Mouse (Mus musculus): ENCODE results near the gene Exoc3l4. TPM values are rescaled to one million over a fixed set of nuclear protein-coding genes. Genes with fewer than 3 reads are reported as not detected.

Exoc3l4 gene
- polyA plus RNA-seq, 1 experiment from 2014 or later = 8.0 TPM

DNA sequence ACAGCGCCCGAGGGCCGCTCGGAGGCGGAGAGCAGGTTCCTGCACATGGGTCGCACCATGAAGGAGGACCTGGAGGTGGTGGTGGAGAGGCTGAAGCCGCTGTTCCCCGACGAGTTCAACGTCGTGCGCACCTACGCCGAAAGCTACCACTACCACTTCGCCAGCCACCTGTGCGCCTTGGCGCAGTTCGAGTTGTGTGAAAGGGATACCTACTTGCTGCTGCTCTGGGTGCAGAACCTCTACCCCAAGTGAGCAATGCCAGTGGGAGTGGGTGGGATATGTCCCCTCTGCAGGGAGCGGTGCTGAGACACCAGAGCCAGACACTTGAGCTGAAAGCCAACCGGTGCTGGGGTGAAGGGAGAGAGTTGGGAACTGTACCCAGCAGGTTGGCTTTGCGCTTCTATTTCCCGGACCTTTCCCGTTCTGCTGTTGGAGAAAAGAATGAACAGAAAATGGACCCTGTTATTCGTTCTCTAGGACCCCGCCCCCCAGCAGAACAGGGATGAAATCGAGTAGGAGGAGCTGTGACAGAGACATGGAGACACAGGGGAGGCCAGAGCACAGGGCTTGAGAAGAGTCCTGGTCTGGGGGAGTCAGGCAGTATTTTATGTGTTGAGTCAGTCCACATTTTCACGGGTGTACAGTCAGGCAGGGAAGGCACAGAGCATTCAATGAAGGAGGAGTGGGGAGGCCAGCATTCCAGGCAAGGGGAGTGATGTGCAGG lies 29.2 kb downstream of the Exoc3l4 start:
- no peak overlapping the region for H3K27ac ChIP-seq
- peak overlapping the region; percentile 35 for H3K4me3 ChIP-seq
- no peaks in the 10 kb centered on the region for H3K36me3 ChIP-seq
- H3K4me1 ChIP-seq (replicated peaks) = peaks cover 69% of the 10 kb centered on the region
- 23% methylated on average over 27 of the region's 27 CpGs for WGBS
- H3K9ac ChIP-seq = 0 out of 2 replicates have a peak overlapping the region, but pooled peaks have one; percentile 15
- ATAC-seq (replicated peaks; ENCODE audit: insufficient number of reproducible peaks, insufficient read depth, low FRiP score, low read depth) = no peak
- peak overlapping the region; percentile 56 for H3K4me2 ChIP-seq
- H3K27me3 ChIP-seq = peaks cover 98% of the 10 kb centered on the region
- H3K9me3 ChIP-seq (replicated peaks) = no peaks in the 10 kb centered on the region

DNA sequence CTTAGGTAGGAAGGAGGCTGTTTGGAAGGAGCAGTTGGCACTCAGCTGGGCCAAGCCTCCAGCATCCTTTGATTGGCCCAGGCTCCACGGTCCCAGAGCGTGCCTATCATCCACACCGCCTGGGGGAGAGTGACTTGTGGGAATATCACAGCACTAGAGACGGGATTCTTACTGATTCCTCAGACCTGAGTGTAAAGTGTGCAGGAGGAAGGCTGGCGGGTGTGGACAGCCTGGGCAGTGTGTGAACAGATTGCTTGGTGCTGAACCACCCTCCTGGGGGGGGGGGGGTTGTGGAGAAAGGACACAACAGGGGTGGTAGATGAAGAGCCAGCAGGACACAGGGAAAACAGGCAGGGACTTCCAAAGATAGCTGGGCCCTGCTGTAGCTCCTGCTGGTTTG lies 29.9 kb downstream of the Exoc3l4 start:
- H3K4me2 ChIP-seq = no peak overlapping the region
- H3K9me3 ChIP-seq (replicated peaks) = no peaks in the 10 kb centered on the region
- H3K4me1 ChIP-seq (replicated peaks) = peaks cover 69% of the 10 kb centered on the region
- no peaks in the 10 kb centered on the region for H3K36me3 ChIP-seq
- ATAC-seq (replicated peaks; ENCODE audit: insufficient number of reproducible peaks, insufficient read depth, low FRiP score, low read depth) = no peak
- H3K27ac ChIP-seq = no peak overlapping the region
- H3K4me3 ChIP-seq = no peak overlapping the region
- 44% methylated on average over 5 of the region's 5 CpGs for WGBS
- H3K27me3 ChIP-seq = peaks cover 98% of the 10 kb centered on the region
- H3K9ac ChIP-seq = no peak overlapping the region

DNA sequence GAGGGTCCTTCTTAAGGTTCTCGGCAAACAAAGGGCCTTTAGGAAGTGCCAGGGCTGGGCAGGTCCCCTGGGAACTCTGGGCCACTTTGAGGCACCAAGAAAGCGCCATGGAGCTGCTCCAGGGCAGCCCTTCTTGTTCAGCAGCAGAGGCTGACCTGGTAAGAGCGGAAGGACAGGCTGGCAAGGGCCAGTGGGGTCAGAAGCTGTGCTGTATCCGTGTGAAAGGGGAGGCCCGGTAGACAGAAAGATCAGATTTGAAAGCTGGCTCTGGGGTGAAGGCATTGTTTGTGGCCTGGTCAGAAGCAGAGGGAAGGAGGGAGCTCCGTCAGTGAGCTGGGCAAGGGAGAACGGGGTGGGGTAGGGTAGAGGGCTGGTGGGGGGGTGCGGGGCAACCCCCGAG lies 30.5 kb downstream of the Exoc3l4 start:
- no peak overlapping the region for H3K9ac ChIP-seq
- H3K27me3 ChIP-seq = peaks cover 98% of the 10 kb centered on the region
- WGBS = 39% methylated on average over 9 of the region's 9 CpGs
- no peaks in the 10 kb centered on the region for H3K36me3 ChIP-seq
- H3K9me3 ChIP-seq (replicated peaks) = no peaks in the 10 kb centered on the region
- H3K4me3 ChIP-seq = no peak overlapping the region
- no peak overlapping the region for H3K4me2 ChIP-seq
- H3K4me1 ChIP-seq (replicated peaks) = peaks cover 63% of the 10 kb centered on the region
- no peak overlapping the region for H3K27ac ChIP-seq
- no peak for ATAC-seq (replicated peaks; ENCODE audit: insufficient number of reproducible peaks, insufficient read depth, low FRiP score, low read depth)

GRCm38 (mm10) chr12:111447898-111448760 lies 31.3 kb downstream of the Exoc3l4 start:
- Histone ChIP-seq H3K9ac (no peak overlapping the region), H3K36me3 (no peaks in the 10 kb centered on the region), H3K4me3 (no peak overlapping the region), H3K4me1 (replicated peaks) (peaks cover 55% of the 10 kb centered on the region), H3K27me3 (peaks cover 98% of the 10 kb centered on the region), H3K27ac (no peak overlapping the region), H3K4me2 (no peak overlapping the region), H3K9me3 (replicated peaks) (no peaks in the 10 kb centered on the region)
- ATAC-seq (replicated peaks; ENCODE audit: insufficient number of reproducible peaks, insufficient read depth, low FRiP score, low read depth) = no peak
- WGBS = 42% methylated on average over 22 of the region's 22 CpGs

GRCm38 (mm10) chr12:111448931-111449705 lies 32.3 kb downstream of the Exoc3l4 start:
- Histone ChIP-seq H3K36me3 (no peaks in the 10 kb centered on the region), H3K4me2 (no peak overlapping the region), H3K27me3 (peaks cover 97% of the 10 kb centered on the region), H3K4me3 (no peak overlapping the region), H3K4me1 (replicated peaks) (peaks cover 56% of the 10 kb centered on the region), H3K9me3 (replicated peaks) (no peaks in the 10 kb centered on the region), H3K27ac (0 out of 2 replicates have a peak overlapping the region, but pooled peaks have one; percentile 19), H3K9ac (no peak overlapping the region)
- ATAC-seq (replicated peaks; ENCODE audit: insufficient number of reproducible peaks, insufficient read depth, low FRiP score, low read depth) = no peak
- WGBS = 29% methylated on average over 13 of the region's 14 CpGs

- WGBS = 32% methylated on average over 6 of the region's 6 CpGs
- no peak overlapping the region for H3K4me3 ChIP-seq
- no peaks in the 10 kb centered on the region for H3K9me3 ChIP-seq (replicated peaks)
- no peak overlapping the region; the same call in 1 of the 2 replicates for H3K9ac ChIP-seq
- H3K4me1 ChIP-seq (replicated peaks) = peaks cover 63% of the 10 kb centered on the region
- no peak overlapping the region for H3K4me2 ChIP-seq
- no peak for ATAC-seq (replicated peaks; ENCODE audit: insufficient number of reproducible peaks, insufficient read depth, low FRiP score, low read depth)
- no peaks in the 10 kb centered on the region for H3K36me3 ChIP-seq
- H3K27ac ChIP-seq = 0 out of 2 replicates have a peak overlapping the region, but pooled peaks have one; percentile 19
- H3K27me3 ChIP-seq = peaks cover 90% of the 10 kb centered on the region
Observed at GRCm38 (mm10) chr12:111450359-111450758, 33.5 kb downstream of the Exoc3l4 start.

DNA sequence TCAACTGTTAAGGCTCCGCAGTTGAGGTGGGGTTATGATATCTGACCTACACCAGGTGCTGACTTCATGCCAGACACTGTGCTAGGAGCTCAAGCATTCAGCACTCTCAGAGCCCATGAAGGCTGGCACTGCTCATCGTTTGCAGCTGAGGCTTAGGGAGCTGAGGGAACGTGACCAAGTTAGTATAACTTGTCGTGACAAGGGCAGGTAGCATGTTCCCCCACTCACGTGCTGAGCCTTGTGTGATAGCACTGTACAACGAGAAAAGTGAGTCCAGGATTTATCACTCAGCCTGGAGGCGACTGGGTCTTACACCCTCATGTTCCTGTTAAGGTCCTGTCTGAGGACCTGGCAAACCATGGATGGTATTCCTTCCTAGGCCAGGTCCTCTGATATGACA lies 34.7 kb downstream of the Exoc3l4 start:
- Histone ChIP-seq H3K27me3 (peaks cover 90% of the 10 kb centered on the region), H3K4me1 (replicated peaks) (peaks cover 63% of the 10 kb centered on the region), H3K4me3 (no peak overlapping the region), H3K9ac (no peak overlapping the region), H3K4me2 (no peak overlapping the region), H3K9me3 (replicated peaks) (no peaks in the 10 kb centered on the region), H3K36me3 (no peaks in the 10 kb centered on the region), H3K27ac (no peak overlapping the region)
- 72% methylated on average over 7 of the region's 7 CpGs for WGBS
- no peak for ATAC-seq (replicated peaks; ENCODE audit: insufficient number of reproducible peaks, insufficient read depth, low FRiP score, low read depth)

DNA sequence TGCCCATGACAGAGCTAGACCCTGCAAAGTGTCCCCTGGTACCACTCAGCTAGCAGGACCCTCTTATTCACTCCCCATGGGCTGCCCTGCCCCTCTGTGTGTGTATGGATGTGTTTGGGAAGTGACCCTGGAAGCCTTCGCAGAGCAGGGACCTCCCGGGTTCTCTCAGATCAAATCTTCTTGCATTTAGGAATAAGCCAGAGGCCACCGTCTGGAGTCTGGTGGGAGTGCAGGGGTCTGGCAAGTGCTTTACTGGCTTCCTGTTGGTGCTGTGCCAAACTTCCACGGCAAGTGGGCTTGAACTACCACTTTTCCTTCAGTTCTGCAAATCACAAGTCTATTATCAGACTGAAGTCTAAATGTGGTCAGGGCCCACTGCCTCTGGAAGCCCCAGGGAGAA lies 37.2 kb downstream of the Exoc3l4 start:
- H3K9ac ChIP-seq = no peak overlapping the region
- H3K27ac ChIP-seq = no peak overlapping the region
- H3K36me3 ChIP-seq = no peaks in the 10 kb centered on the region
- H3K4me2 ChIP-seq = no peak overlapping the region
- H3K4me3 ChIP-seq = no peak overlapping the region
- peaks cover 43% of the 10 kb centered on the region for H3K4me1 ChIP-seq (replicated peaks)
- peaks cover 86% of the 10 kb centered on the region for H3K27me3 ChIP-seq
- 15% methylated on average over 4 of the region's 4 CpGs for WGBS
- no peaks in the 10 kb centered on the region for H3K9me3 ChIP-seq (replicated peaks)
- ATAC-seq (replicated peaks; ENCODE audit: insufficient number of reproducible peaks, insufficient read depth, low FRiP score, low read depth) = no peak

GRCm38 (mm10) chr12:111454543-111455280 lies 37.9 kb downstream of the Exoc3l4 start:
- Histone ChIP-seq H3K27me3 (peaks cover 81% of the 10 kb centered on the region), H3K9ac (no peak overlapping the region), H3K27ac (no peak overlapping the region), H3K4me2 (no peak overlapping the region), H3K4me3 (no peak overlapping the region), H3K4me1 (replicated peaks) (peaks cover 37% of the 10 kb centered on the region), H3K9me3 (replicated peaks) (no peaks in the 10 kb centered on the region), H3K36me3 (no peaks in the 10 kb centered on the region)
- 52% methylated on average over 10 of the region's 10 CpGs for WGBS
- ATAC-seq (replicated peaks; ENCODE audit: insufficient number of reproducible peaks, insufficient read depth, low FRiP score, low read depth) = no peak

GRCm38 (mm10) chr12:111455311-111455846 lies 38.6 kb downstream of the Exoc3l4 start:
- Histone ChIP-seq H3K36me3 (no peaks in the 10 kb centered on the region), H3K9ac (no peak overlapping the region; the same call in 1 of the 2 replicates), H3K9me3 (replicated peaks) (no peaks in the 10 kb centered on the region), H3K4me2 (no peak overlapping the region), H3K27ac (no peak overlapping the region), H3K4me3 (no peak overlapping the region), H3K27me3 (peaks cover 75% of the 10 kb centered on the region), H3K4me1 (replicated peaks) (peaks cover 30% of the 10 kb centered on the region)
- 46% methylated on average over 12 of the region's 12 CpGs for WGBS
- ATAC-seq (replicated peaks; ENCODE audit: insufficient number of reproducible peaks, insufficient read depth, low FRiP score, low read depth) = no peak
